Mouse (Mus musculus) lung, embryonic 14.5 days (tissue): Measurements from ENCODE around the gene Ccn6. TPM values are rescaled to one million over a fixed set of nuclear protein-coding genes. Genes with fewer than 3 reads are reported as not detected.
"Not testable (repeated sequence)": the region's sequence is repeated elsewhere in the genome, so short reads cannot be mapped to it uniquely, and the experiment has no call there.

Experiments used
- ATAC-seq: fragments of 200-750 bp; cut with Nextera tagmentation; 2 replicates; pipeline ENCODE4 v1.8.0; 2017; ENCODE audit warnings: mild to moderate bottlenecking, moderate TSS enrichment, moderate library complexity; ENCODE audit not compliant: insufficient read depth
- DNase-seq: peaks from one replicate; pipeline ENCODE4 v3.0.0-alpha.2; 2015
- H3K27ac ChIP-seq: fragments of 300-500 bp; sonication (generic); 2 replicates; pipeline ENCODE4 v1.5.1; 2014; ENCODE audit warnings: low read depth, mild to moderate bottlenecking, moderate library complexity
- H3K27me3 ChIP-seq: fragments of 300-500 bp; sonication (generic); 2 replicates; pipeline ENCODE4 v1.6.1; 2014; ENCODE audit warnings: low read length, control low read depth; ENCODE audit not compliant: insufficient read depth
- H3K36me3 ChIP-seq: fragments of 300-500 bp; sonication (generic); 2 replicates; pipeline ENCODE4 v1.6.1; 2014; ENCODE audit warnings: control low read depth; ENCODE audit not compliant: insufficient read depth
- H3K4me1 ChIP-seq: fragments of 300-500 bp; sonication (generic); 2 replicates; pipeline ENCODE4 v1.6.1; 2014; ENCODE audit warnings: antibody characterized with exemption, control low read depth; ENCODE audit not compliant: insufficient read depth
- H3K4me2 ChIP-seq: fragments of 300-500 bp; sonication (generic); 2 replicates; pipeline ENCODE4 v1.6.1; 2014; ENCODE audit warnings: mild to moderate bottlenecking
- H3K4me3 ChIP-seq: fragments of 300-500 bp; sonication (generic); 2 replicates; pipeline ENCODE4 v1.5.1; 2014; ENCODE audit warnings: low read depth, low read length
- H3K9ac ChIP-seq: fragments of 300-500 bp; sonication (generic); 2 replicates; pipeline ENCODE4 v1.6.1; 2014
- H3K9me3 ChIP-seq: fragments of 300-500 bp; sonication (generic); 2 replicates; pipeline ENCODE4 v1.6.1; 2016; ENCODE audit warnings: low read depth, low read length, control low read depth
- CTCF ChIP-seq: IDR thresholded peaks from 2 replicates; pipeline ENCODE4 v1.5.1; 2016; ENCODE audit warnings: antibody characterized with exemption, low read depth
- WGBS: fragments of 180-500 bp; shearing (Covaris S2); extraction: QIAGEN DNeasy Blood & Tissue Kit; methylation state at CpG from one replicate; pipeline ENCODE4 v1.1.7; 2014; 5-methylcytosine and 5-hydroxymethylcytosine counted together
- polyA plus RNA-seq: library from polyadenylated mRNA; unstranded; fragments of >200 nt; fragmentation: Nextera tagmentation; extraction: Ambion mirVana; gene quantifications from 2 replicates; pipeline ENCODE4 v1.2.1, GENCODE M21; 2014

Ccn6 gene
- polyA plus RNA-seq: 0.47 and 0.49 TPM in 2 replicates

GRCm38 (mm10) chr10:39163694-39164093, at the start of gene Ccn6:
Gene Ccn6, minus strand, starts transcription at chr10:39163794.
- ATAC-seq (no peak), DNase-seq (no peak)
- 79% methylated on average over 10 of the region's 10 CpGs for WGBS
- no peak for TF ChIP-seq CTCF
- H3K4me1 ChIP-seq: no peaks in the 10 kb centered on the region; the same call in 1 of the 2 replicates
- no peak within 1 kb of the TSS for H3K9ac ChIP-seq
- no peaks in the 10 kb centered on the region for H3K9me3 ChIP-seq
- peak within 1 kb of the TSS; percentile 52 for H3K4me2 ChIP-seq
- H3K27me3 ChIP-seq: no peaks in the 10 kb centered on the region
- H3K36me3 ChIP-seq: no peaks in the 10 kb centered on the region
- H3K4me3 ChIP-seq: no peak within 1 kb of the TSS
- no peak within 1 kb of the TSS for H3K27ac ChIP-seq

GRCm38 (mm10) chr10:39210031-39210430, 46.4 kb upstream of the Ccn6 start:
- TF ChIP-seq CTCF: no peak

GRCm38 (mm10) chr10:39209161-39210025, 45.8 kb upstream of the Ccn6 start:
- H3K9me3 ChIP-seq: peaks cover 5% of the 10 kb centered on the region; the same call in 1 of the 2 replicates
- H3K4me3 ChIP-seq: no peak overlapping the region
- no peaks in the 10 kb centered on the region for H3K36me3 ChIP-seq
- H3K4me1 ChIP-seq: no peaks in the 10 kb centered on the region
- no peaks in the 10 kb centered on the region for H3K27me3 ChIP-seq
- no peak overlapping the region for H3K27ac ChIP-seq
- no peak for TF ChIP-seq CTCF
- no peak overlapping the region for H3K4me2 ChIP-seq
- ATAC-seq (no peak), DNase-seq (peak; percentile 37)
- WGBS: 41% methylated on average over 10 of the region's 10 CpGs
- H3K9ac ChIP-seq: no peak overlapping the region

More at GRCm38 (mm10) chr10:39210031-39210430, 46.4 kb upstream of the Ccn6 start:
- Histone ChIP-seq H3K36me3 (no peaks in the 10 kb centered on the region), H3K4me2 (no peak overlapping the region), H3K4me3 (no peak overlapping the region), H3K27me3 (no peaks in the 10 kb centered on the region), H3K4me1 (no peaks in the 10 kb centered on the region), H3K9ac (no peak overlapping the region), H3K9me3 (peaks cover under 1% of the 10 kb centered on the region; the same call in 1 of the 2 replicates), H3K27ac (no peak overlapping the region)
- ATAC-seq (no peak), DNase-seq (no peak)

GRCm38 (mm10) chr10:39208712-39209111, 45.1 kb upstream of the Ccn6 start:
- WGBS: 56% methylated on average over 4 of the region's 4 CpGs
- Histone ChIP-seq H3K4me3 (no peak overlapping the region), H3K4me2 (no peak overlapping the region), H3K9me3 (peaks cover 5% of the 10 kb centered on the region; the same call in 1 of the 2 replicates), H3K9ac (no peak overlapping the region), H3K4me1 (no peaks in the 10 kb centered on the region), H3K27me3 (no peaks in the 10 kb centered on the region), H3K36me3 (no peaks in the 10 kb centered on the region), H3K27ac (no peak overlapping the region)
- ATAC-seq (no peak), DNase-seq (no peak)
- no peak for TF ChIP-seq CTCF

- no peak for TF ChIP-seq CTCF
- WGBS: 47% methylated on average over 3 of the region's 3 CpGs
- H3K9ac ChIP-seq: no peak overlapping the region
- H3K27me3 ChIP-seq: no peaks in the 10 kb centered on the region
- no peaks in the 10 kb centered on the region for H3K4me1 ChIP-seq
- H3K9me3 ChIP-seq: peaks cover 5% of the 10 kb centered on the region; the same call in 1 of the 2 replicates
- no peak overlapping the region for H3K27ac ChIP-seq
- ATAC-seq (no peak), DNase-seq (no peak)
- no peak overlapping the region for H3K4me2 ChIP-seq
- H3K36me3 ChIP-seq: no peaks in the 10 kb centered on the region
- H3K4me3 ChIP-seq: no peak overlapping the region
Measured at GRCm38 (mm10) chr10:39207310-39207855, 43.8 kb upstream of the Ccn6 start.

- Histone ChIP-seq H3K36me3 (no peaks in the 10 kb centered on the region), H3K4me3 (no peak overlapping the region), H3K9me3 (peaks cover 5% of the 10 kb centered on the region; the same call in 1 of the 2 replicates), H3K4me1 (no peaks in the 10 kb centered on the region), H3K27ac (no peak overlapping the region), H3K9ac (no peak overlapping the region), H3K27me3 (no peaks in the 10 kb centered on the region), H3K4me2 (no peak overlapping the region)
- TF ChIP-seq CTCF: no peak
- DNase-seq (no peak), ATAC-seq (no peak)
- 60% methylated on average over 4 of the region's 4 CpGs for WGBS
Measured at GRCm38 (mm10) chr10:39202490-39202889, 38.9 kb upstream of the Ccn6 start.

- H3K27ac ChIP-seq, H3K4me1 ChIP-seq, H3K4me2 ChIP-seq, ATAC-seq, H3K4me3 ChIP-seq, H3K9ac ChIP-seq, H3K27me3 ChIP-seq, DNase-seq, H3K9me3 ChIP-seq, H3K36me3 ChIP-seq: not testable (repeated sequence)
- 88% methylated on average over 11 of the region's 11 CpGs for WGBS
Measured at GRCm38 (mm10) chr10:39198216-39198615, 34.6 kb upstream of the Ccn6 start.
